Mouse (Mus musculus) heart, embryonic 14.5 days (tissue): Measurements from ENCODE around the gene Sez6l2. TPM values are rescaled to one million over a fixed set of nuclear protein-coding genes. Genes with fewer than 3 reads are reported as not detected.

Experiments
- ATAC-seq: fragments of 200-750 bp; cut with Nextera tagmentation; 2 replicates; pipeline ENCODE4 v1.8.0; 2017; ENCODE audit warnings: low read depth, moderate TSS enrichment; ENCODE audit not compliant: insufficient number of reproducible peaks, insufficient read depth, low FRiP score
- H3K27ac ChIP-seq, 2 experiments: fragments of 200-500 bp in 1 of 2; fragments of 300-500 bp in 1 of 2; sonication (generic) in 1 of 2; replicated peaks in 1 of 2; 2 replicates each; pipeline ENCODE4 v1.5.1; 2012 to 2014; ENCODE audit warnings: low read depth in 2 of 2, low read length in 2 of 2, control low read depth in 1 of 2, mild to moderate bottlenecking in 1 of 2, mixed read lengths in 1 of 2; ENCODE audit not compliant: control insufficient read depth in 1 of 2, insufficient read depth in 1 of 2
- H3K27me3 ChIP-seq: fragments of 300-500 bp; sonication (generic); 2 replicates; pipeline ENCODE4 v1.6.1; 2014; ENCODE audit warnings: mild to moderate bottlenecking, low read length, control low read depth; ENCODE audit not compliant: control insufficient read depth, insufficient read depth
- H3K36me3 ChIP-seq: fragments of 300-500 bp; sonication (generic); 2 replicates; pipeline ENCODE4 v1.6.1; 2014; ENCODE audit warnings: mild to moderate bottlenecking, control low read depth, low read length, mixed read lengths; ENCODE audit not compliant: control insufficient read depth, insufficient read depth
- H3K4me1 ChIP-seq, 2 experiments: fragments of 200-500 bp in 1 of 2; fragments of 300-500 bp in 1 of 2; sonication (generic) in 1 of 2; 2 replicates each; pipeline ENCODE4 v1.6.1; 2012 to 2014; ENCODE audit warnings: low read length in 2 of 2, control low read depth in 1 of 2, mixed read lengths in 1 of 2; ENCODE audit not compliant: control insufficient read depth in 2 of 2, insufficient read depth in 2 of 2
- H3K4me2 ChIP-seq: fragments of 300-500 bp; sonication (generic); 2 replicates; pipeline ENCODE4 v1.6.1; 2014; ENCODE audit warnings: mild to moderate bottlenecking, low read length
- H3K4me3 ChIP-seq, 2 experiments: fragments of 200-500 bp in 1 of 2; fragments of 300-500 bp in 1 of 2; sonication (generic) in 1 of 2; 2 replicates each; pipeline ENCODE4 v1.5.1; 2012 to 2014; ENCODE audit warnings: low read length in 2 of 2, mild to moderate bottlenecking in 2 of 2, control low read depth in 1 of 2, low read depth in 1 of 2, moderate library complexity in 1 of 2; ENCODE audit not compliant: control insufficient read depth in 1 of 2, insufficient read depth in 1 of 2
- H3K9ac ChIP-seq: fragments of 300-500 bp; sonication (generic); 2 replicates; pipeline ENCODE4 v1.6.1; 2014; ENCODE audit warnings: mild to moderate bottlenecking, low read length
- H3K9me3 ChIP-seq: fragments of 300-500 bp; sonication (generic); 2 replicates; pipeline ENCODE4 v1.6.1; 2016; ENCODE audit warnings: low read length, control low read depth; ENCODE audit not compliant: control insufficient read depth
- WGBS: fragments of 180-500 bp; shearing (Covaris S2); extraction: QIAGEN DNeasy Blood & Tissue Kit; methylation state at CpG from one replicate; pipeline ENCODE4 v1.1.7; 2014; 5-methylcytosine and 5-hydroxymethylcytosine counted together
- polyA plus RNA-seq: library from polyadenylated mRNA; unstranded; fragments of >200 nt; fragmentation: Nextera tagmentation; extraction: Ambion mirVana; gene quantifications from 2 replicates; pipeline ENCODE4 v1.2.1, GENCODE M21; 2014

Sez6l2 gene
- polyA plus RNA-seq, 1 experiment from 2014 or later = 1.4 TPM

DNA sequence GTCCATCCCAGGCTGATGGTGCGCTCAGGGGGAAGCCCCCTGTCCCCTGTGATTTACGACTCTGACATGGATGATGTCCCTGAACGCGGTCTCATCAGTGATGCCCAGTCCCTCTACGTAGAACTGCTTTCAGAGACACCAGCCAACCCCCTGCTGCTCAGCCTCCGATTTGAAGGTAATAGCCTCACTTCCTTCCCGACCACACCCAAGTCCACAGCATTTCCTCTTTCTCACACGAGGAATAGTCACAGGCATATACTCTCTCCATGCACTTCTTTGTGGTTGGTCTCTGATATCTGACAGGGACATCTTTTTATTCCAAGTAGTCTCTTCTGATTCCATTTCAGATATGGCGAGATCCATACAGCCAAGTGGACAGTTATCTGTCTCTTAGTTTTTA lies 9.4 kb downstream of the Sez6l2 start:
- 64% methylated on average over 9 of the region's 9 CpGs for WGBS

DNA sequence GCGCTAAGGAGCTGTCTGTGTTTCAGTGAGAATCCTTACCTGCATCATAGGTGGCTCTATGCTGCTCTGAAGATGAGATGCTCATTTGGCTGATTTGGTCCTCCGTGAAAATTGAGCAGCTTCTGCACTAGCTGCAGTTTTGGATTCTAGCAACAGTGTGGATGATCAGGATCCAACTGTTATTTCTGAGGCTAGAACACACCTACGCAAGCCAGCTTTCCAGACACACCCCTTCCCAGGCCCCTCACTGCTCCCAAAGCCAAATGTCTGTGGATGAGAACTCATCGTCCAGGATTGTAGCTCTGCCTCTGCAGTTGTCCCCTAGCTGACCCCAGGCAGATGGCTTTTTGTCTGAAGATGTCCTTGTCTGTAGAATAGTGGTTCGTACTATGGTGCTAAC lies 10.7 kb downstream of the Sez6l2 start:
- no peak overlapping the region for H3K4me3 ChIP-seq
- no peak overlapping the region for H3K9ac ChIP-seq
- H3K4me2 ChIP-seq = no peak overlapping the region
- peaks cover 26% of the 10 kb centered on the region for H3K27me3 ChIP-seq
- H3K36me3 ChIP-seq = no peaks in the 10 kb centered on the region
- no peak overlapping the region for H3K27ac ChIP-seq
- no peaks in the 10 kb centered on the region for H3K4me1 ChIP-seq
- no peaks in the 10 kb centered on the region for H3K9me3 ChIP-seq
- 71% methylated on average over 5 of the region's 5 CpGs for WGBS
- no peak for ATAC-seq

More for the DNA sequence above, 9.4 kb downstream of the Sez6l2 start:
- ATAC-seq = no peak
- H3K4me1 ChIP-seq = no peaks in the 10 kb centered on the region
- no peak overlapping the region for H3K4me3 ChIP-seq
- peaks cover 26% of the 10 kb centered on the region for H3K27me3 ChIP-seq
- H3K27ac ChIP-seq = no peak overlapping the region
- no peaks in the 10 kb centered on the region for H3K36me3 ChIP-seq
- no peak overlapping the region for H3K9ac ChIP-seq
- no peak overlapping the region for H3K4me2 ChIP-seq
- no peaks in the 10 kb centered on the region for H3K9me3 ChIP-seq

DNA sequence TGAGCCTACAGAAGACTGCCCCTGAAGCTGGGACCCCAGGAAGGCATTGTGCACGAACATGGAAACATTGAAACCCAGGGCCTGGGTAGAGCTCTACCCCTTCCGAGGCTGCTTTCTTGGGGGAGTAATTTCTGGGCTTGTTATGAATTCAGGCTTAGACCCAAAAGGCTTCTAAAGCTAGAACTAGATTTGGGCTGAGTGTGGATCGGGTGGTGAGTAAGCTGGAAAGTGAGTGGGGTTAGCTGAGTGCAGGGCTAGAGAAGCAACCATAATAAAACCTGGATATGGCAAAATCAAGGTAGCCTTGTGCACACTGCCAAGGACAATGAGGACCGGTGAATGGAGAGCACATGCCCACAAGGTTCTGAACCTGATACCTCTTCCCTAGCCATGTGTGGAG lies 11.6 kb downstream of the Sez6l2 start:
- no peak for ATAC-seq

GRCm38 (mm10) chr7:126963548-126964286 lies 13.4 kb downstream of the Sez6l2 start:
- Histone ChIP-seq H3K27me3 (peaks cover 26% of the 10 kb centered on the region), H3K9me3 (no peaks in the 10 kb centered on the region), H3K4me1 (no peaks in the 10 kb centered on the region), H3K36me3 (no peaks in the 10 kb centered on the region), H3K27ac (no peak overlapping the region), H3K9ac (no peak overlapping the region), H3K4me3 (no peak overlapping the region), H3K4me2 (no peak overlapping the region)
- WGBS = 26% methylated on average over 19 of the region's 19 CpGs
- ATAC-seq = no peak

More for the DNA sequence above, 11.6 kb downstream of the Sez6l2 start:
- Histone ChIP-seq H3K4me1 (no peaks in the 10 kb centered on the region), H3K9me3 (no peaks in the 10 kb centered on the region), H3K4me3 (no peak overlapping the region), H3K27ac (no peak overlapping the region), H3K4me2 (no peak overlapping the region), H3K9ac (no peak overlapping the region), H3K27me3 (peaks cover 26% of the 10 kb centered on the region), H3K36me3 (no peaks in the 10 kb centered on the region)
- 80% methylated on average over 4 of the region's 4 CpGs for WGBS

DNA sequence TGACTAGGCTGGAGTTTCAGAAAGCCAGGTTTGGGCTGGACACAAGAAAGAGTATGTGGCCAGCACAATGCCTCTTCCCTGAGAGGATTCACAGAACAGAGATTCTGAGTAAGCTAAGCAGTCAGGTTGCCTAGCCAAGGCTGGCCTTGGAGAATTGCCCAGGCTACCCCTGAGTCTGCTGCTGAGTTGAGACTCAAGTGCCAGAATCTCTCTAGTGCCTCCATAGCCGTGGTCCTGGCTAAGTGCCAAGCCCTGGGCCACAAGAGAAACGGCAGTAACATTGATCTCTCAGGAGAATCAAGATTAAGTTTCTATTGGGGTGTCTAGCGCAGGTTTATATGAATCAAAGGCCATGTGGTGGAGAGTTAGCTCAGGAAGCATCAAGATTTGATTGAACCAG lies 15.2 kb downstream of the Sez6l2 start:
- Histone ChIP-seq H3K4me3 (no peak overlapping the region), H3K36me3 (no peaks in the 10 kb centered on the region), H3K27ac (no peak overlapping the region), H3K9me3 (no peaks in the 10 kb centered on the region), H3K4me2 (no peak overlapping the region), H3K4me1 (no peaks in the 10 kb centered on the region), H3K9ac (no peak overlapping the region), H3K27me3 (peaks cover 26% of the 10 kb centered on the region)
- WGBS = 40% methylated on average over 3 of the region's 3 CpGs
- no peak for ATAC-seq

DNA sequence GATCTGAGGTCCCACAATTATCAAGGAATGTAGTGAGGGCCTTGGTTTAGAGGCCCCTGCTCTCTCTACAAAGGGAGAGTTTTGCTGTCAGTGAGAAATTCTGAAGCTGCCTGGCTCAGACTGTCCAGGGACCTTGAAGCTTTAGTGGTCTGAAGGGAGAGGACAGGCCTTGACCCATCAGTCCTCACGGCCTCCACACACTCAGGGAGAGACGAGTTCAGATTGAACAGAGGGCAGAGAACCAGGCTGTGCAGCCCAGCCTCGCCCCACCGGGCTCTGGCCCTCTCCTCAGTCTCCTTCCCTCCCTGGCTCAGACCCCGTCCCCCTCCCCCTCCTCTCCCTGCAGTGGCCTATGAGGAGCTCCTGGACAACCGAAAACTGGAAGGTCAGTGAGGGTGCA lies 17.0 kb downstream of the Sez6l2 start:
- no peak for ATAC-seq
- no peak overlapping the region for H3K9ac ChIP-seq

GRCm38 (mm10) chr7:126975493-126975892 lies 25.1 kb downstream of the Sez6l2 start:
- no peak; the same call in 1 of the 2 replicates for ATAC-seq
- WGBS = 8% methylated on average over 8 of the region's 8 CpGs
- peak overlapping the region; percentile 2 to 100; a peak in 3 of 4 replicates for H3K4me3 ChIP-seq
- peak overlapping the region in 1 of 2 experiments; percentile 93; a peak in 1 of 4 replicates for H3K27ac ChIP-seq
- peaks cover 2 to 11% of the 10 kb centered on the region in 2 experiments; a peak in 3 of 4 replicates for H3K4me1 ChIP-seq
- peaks cover 27% of the 10 kb centered on the region for H3K36me3 ChIP-seq
- no peaks in the 10 kb centered on the region for H3K27me3 ChIP-seq
- H3K9me3 ChIP-seq = no peaks in the 10 kb centered on the region
- peak overlapping the region; percentile 82 for H3K4me2 ChIP-seq
- H3K9ac ChIP-seq = peak overlapping the region; percentile 99

More for the DNA sequence above, 17.0 kb downstream of the Sez6l2 start:
- Histone ChIP-seq H3K9me3 (no peaks in the 10 kb centered on the region), H3K36me3 (no peaks in the 10 kb centered on the region), H3K4me3 (no peak overlapping the region), H3K27ac (no peak overlapping the region), H3K4me2 (no peak overlapping the region), H3K27me3 (peaks cover 21% of the 10 kb centered on the region), H3K4me1 (no peaks in the 10 kb centered on the region)
- WGBS = 67% methylated on average over 6 of the region's 6 CpGs

DNA sequence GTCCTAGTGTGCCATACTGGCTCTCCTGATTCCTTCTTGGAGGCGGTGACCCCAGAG lies 25.4 kb downstream of the Sez6l2 start, which contains the start of gene Cdipt:
Gene Cdipt (plus strand): TSS at position 22 of the 57 bp plus-strand sequence.
- peaks cover 29% of the 10 kb centered on the region for H3K36me3 ChIP-seq
- H3K9ac ChIP-seq = peak within 1 kb of the TSS; percentile 99
- peaks cover 2 to 11% of the 10 kb centered on the region in 2 experiments; a peak in 3 of 4 replicates for H3K4me1 ChIP-seq
- ATAC-seq = no peak
- peak within 1 kb of the TSS; percentile 92 to 100 for H3K4me3 ChIP-seq
- peak within 1 kb of the TSS; percentile 93 to 99 for H3K27ac ChIP-seq
- H3K4me2 ChIP-seq = peak within 1 kb of the TSS; percentile 82
- H3K9me3 ChIP-seq = no peaks in the 10 kb centered on the region
- H3K27me3 ChIP-seq = no peaks in the 10 kb centered on the region
- 0% methylated on average over 1 of the region's 1 CpGs for WGBS
